Mouse (Mus musculus): Measurements from ENCODE around the gene Ano1.
A peak's percentile ranks its signal among the peaks of the same experiment; 100 is the strongest.

Ano1 gene

DNA sequence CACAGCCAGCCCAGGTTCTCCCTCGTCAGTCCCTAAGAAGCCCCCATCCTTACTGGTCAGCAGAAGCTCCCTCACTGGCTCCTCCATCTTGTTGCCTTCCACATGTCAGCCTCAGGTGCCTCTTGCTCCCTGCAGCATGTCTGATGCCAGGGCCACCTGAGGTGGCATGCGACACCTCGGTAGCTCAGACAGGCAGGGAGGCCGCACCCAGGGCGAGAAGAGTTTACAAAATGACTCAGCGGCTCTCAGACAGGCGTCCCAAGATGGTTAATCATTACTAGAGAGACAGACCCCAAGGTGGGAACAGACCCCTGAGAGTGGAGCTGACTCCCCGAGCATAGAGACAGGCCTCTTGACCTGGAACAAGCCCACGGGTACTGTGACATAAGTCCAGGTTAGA lies at the start of gene Ano1:
Gene Ano1 (minus strand): TSS at position 142 of the 400 bp plus-strand sequence.
- peak; percentile 58 to 66 for DNase-seq

DNA sequence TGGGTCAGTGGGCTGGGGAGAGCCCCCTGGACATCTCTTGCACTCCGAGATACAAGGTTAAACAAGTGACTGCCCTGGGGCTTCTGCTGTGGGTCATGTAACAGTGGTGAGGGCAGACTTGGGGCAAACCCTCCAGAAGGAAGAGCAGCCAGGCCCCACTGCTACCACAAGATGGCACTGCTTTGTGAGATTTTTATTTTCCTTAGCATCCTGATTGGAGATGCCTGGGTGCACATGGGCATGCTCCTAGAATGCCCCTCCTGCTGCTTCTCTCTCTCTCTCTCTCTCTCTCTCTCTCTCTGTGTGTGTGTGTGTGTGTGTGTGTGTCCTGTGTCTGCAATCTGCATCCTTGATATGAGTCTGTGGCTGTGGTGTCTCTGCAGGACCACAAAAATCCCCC lies 46.7 kb upstream of the Ano1 start:
- no peak for DNase-seq

DNA sequence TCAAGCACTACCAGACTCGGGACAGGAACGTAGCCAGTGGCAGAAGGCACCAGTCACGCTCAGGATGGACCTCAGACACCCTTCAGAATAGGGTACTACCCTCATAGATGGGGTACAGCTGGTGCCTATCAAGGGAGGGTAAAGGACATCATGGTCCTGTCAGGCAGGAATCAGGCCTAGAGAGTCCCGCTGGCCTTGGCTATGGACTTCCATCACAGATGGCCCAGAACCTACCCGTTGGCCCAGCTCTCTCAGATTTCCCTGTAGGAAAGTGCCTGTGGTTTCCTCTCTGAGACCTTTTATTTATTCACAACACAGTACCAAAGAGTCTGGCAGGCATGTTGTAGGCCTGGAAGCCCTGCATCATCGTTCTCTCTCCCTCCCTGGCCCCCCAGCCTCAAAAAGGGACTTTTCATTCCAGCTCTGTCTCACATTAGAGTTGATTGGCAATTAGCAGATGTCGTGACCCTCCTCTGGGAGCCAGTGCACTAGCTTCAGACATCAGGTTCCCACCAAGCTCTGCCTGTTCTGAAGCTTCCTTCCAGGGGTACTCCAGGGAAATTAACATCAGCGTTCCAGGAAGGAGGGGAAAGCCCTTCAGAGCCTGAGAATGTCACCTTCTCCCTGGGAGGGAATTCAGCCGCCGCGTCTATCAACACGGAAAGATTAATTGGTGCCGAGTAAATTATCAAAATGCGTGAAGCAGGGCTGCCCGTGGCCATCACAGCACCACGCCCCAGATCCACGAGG lies 45.4 kb upstream of the Ano1 start:
- DNase-seq: no peak

- DNase-seq: no peak
These were observed 44.3 kb upstream of the Ano1 start for GRCm38 (mm10) chr7:144795976-144796474.

- DNase-seq: no peak
These were observed 41.5 kb upstream of the Ano1 start for GRCm38 (mm10) chr7:144793296-144793695.

DNA sequence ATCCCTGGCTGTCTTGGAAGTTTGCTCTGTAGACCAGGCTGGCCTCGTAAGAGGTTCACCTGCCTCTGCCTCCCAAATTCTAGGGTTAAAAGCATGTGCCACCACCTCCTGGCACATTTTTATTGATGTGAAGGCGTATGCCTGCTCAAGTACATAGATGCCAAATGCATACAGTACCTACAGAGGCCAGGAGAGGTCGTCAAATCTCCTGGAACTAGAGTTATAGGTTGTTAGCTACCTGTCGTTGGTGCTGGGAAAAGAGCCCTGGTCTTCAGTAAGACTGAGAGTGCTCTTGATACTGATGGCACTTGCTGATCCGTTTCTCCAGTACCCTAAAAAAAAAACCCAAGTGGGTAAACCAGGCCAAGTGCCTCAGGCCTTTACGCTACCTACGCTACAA lies 39.7 kb upstream of the Ano1 start:
- DNase-seq: no peak

- DNase-seq: no peak
These were observed 38.1 kb upstream of the Ano1 start for GRCm38 (mm10) chr7:144789601-144790556.

- no peak for DNase-seq
These were observed 36.9 kb upstream of the Ano1 start for GRCm38 (mm10) chr7:144788631-144789030.

- DNase-seq: no peak
These were observed 35.7 kb upstream of the Ano1 start for GRCm38 (mm10) chr7:144787501-144787900.

DNA sequence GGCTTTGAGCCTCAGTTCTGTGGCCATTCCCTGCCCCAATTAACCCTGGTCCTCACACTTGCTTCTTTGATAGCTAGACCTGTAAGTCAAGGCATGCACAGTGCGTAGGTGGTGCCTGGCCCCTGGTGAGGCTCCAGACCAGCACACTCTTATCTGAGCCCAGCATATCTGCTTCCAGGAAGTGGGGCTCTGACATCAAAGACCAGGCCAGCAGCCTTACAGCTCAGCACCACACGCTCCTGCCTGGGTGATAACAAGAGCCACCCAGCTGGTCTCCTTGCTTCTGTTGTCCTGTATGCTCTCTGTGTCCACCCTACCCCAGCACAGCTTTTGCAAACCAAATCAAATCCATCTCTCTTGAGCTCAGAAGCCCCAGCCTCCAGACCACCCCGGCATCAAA lies 34.8 kb upstream of the Ano1 start:
- no peak for DNase-seq

GRCm38 (mm10) chr7:144784176-144784575 lies 32.4 kb upstream of the Ano1 start:
- DNase-seq: no peak

DNA sequence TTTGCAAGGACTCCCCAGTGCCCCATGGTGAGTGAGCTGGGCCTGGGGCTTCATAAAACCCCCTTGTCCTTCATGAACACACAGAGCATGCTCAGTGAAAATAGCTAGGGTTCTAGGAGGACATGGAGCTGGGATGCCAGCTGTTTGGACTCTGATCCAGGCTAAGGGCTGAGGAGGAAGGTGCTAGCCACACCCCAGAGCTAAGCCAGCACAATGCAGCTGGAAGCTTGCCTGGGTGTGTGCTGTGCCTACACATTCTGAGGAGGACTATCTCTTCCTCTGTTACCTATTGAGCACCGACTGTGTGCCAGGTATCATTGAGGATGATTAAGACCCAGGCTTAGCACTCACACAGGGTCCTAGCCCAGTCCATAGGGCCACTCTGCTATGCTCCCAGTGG lies 30.6 kb upstream of the Ano1 start:
- DNase-seq: no peak

DNA sequence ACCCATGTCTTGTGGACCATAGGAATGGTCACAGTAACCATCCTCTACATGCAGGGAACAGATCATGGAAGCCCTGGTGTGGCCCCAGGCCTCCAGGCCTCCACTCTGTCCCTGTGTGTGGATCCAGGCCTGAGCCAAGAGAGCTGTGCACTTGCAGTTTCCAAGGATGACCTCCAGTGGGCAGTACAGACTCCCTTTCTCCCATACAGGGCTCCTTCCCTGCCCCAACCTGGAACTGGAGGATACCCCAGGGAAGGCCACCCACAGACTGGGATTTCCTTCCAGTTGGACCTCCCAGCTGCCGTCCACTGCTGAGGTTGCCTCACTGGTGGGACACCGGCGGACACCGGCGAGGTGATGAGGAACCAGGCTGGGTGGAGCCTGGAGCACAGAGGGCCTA lies 29.6 kb upstream of the Ano1 start:
- no peak for DNase-seq

DNA sequence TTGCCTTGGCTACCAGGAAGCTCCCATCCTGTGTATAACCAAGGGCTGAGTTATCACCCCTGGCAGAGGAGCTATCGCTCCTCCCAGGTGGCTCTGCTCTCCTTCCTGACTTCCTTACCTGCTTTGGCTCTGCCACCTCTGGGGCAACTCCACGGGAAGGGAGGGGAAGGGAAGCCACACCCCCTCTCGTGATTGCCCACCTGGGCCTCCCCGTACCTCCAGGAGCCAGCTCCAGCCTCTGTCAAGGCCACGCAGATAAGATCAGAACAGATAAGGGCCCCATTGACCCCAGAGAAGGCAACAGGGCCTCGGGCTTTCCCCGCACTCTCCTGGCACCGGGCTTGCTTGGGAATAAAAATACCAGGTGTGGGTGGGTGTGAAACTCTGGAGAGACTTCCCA lies 28.4 kb upstream of the Ano1 start:
- no peak for DNase-seq

GRCm38 (mm10) chr7:144779691-144780090 lies 27.9 kb upstream of the Ano1 start:
- DNase-seq: no peak

DNA sequence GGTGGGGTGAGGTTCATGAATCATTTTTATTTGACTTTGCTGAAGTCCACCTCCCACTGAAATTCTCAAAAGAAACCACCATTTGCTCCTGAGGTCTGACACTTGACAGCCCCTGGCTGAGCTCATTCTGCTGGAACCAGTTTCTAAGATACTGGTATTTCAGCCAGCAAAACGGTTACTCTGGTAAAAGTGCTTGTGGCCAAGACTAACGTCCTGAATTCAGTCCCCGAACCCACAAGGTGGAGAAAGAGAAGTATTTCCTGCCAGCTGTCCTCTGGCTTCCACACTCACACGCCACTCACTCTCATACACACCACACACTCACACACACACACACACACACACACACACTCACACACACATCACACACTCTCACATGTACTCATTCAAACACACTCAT lies 26.0 kb upstream of the Ano1 start:
- no peak for DNase-seq

GRCm38 (mm10) chr7:144775804-144776447 lies 24.2 kb upstream of the Ano1 start:
- DNase-seq: peak; percentile 78 to 86

GRCm38 (mm10) chr7:144775214-144775613 lies 23.4 kb upstream of the Ano1 start:
- peak in 1 of 2 experiments; percentile 12 for DNase-seq

DNA sequence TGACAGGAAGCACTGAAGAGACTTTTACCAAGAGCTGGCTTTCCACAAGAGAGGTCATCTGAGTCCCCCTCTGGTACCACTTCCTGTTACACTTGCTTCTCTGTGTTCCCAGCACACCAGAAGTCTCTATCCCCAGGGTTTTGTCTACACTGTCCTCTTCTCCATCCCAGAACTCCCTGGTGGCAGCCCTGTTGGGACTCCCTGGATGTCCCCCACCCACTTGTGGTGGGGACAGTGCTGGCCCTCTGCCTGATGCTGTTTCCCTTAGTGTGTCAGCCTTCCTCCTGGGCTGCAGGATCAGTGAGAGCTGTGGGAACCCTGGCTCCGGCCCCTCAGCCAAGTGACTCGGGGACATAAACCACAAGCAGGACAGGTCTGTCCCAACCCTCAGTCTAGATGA lies 22.5 kb upstream of the Ano1 start:
- DNase-seq: no peak

- no peak for DNase-seq
These were observed 18.3 kb upstream of the Ano1 start for GRCm38 (mm10) chr7:144770116-144770515.

DNA sequence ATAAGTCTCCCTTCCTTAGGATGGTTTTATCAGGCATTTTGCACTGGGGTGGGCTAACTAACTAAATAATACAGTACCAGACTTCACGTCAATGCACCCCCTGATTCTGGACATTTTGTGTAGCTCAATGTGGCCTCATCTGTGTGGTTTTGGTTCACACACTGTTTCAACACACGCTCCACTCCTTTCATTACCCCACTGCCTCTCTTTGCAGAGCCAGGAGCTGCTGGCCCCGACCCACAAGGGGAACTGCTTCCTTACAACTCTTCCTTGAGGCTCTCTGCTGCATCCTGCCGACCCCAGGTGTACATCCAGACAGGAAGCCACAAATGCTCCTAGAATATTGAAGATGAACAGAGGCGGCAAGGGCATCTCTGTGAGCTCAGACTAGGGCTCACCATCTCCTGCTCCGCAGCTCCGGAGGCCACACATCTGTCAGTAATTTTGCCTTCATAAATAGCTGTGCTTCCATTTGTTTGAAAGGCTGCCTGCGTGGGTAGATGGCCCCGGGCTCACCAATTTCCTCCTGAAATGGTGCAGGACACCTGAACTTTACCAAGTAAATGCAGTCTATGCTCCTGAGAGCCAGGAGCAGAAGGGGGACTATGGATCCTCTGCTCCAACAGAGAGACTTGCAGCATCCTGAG lies 17.8 kb upstream of the Ano1 start:
- DNase-seq: no peak

- DNase-seq: no peak
These were observed 17.1 kb upstream of the Ano1 start for GRCm38 (mm10) chr7:144768845-144769244.

All from lung, adult 18-20 months (tissue).